Mouse (Mus musculus) thymus, adult 18-20 months (tissue): Measurements from ENCODE around the gene Tceal5.

Experiments used
- DNase-seq, 2 experiments: peaks; one replicate each; pipeline ENCODE4 v3.0.0; 2022; ENCODE audit warnings: mixed read lengths in 2 of 2

Gene Tceal5

GRCm38 (mm10) chrX:136171189-136172117 is 32.2 kb downstream of the Tceal5 start:
- DNase-seq: no peak

GRCm38 (mm10) chrX:136170625-136171024 is 33.1 kb downstream of the Tceal5 start:
- DNase-seq: no peak
